Mouse (Mus musculus): Measurements from ENCODE around the gene Irak2. TPM values are rescaled to one million over a fixed set of nuclear protein-coding genes. Genes with fewer than 3 reads are reported as not detected.

The Irak2 gene
- polyA plus RNA-seq, 1 experiment from 2014 or later: 0.90 TPM

- Histone ChIP-seq H3K9me3 (replicated peaks; ENCODE audit: control insufficient read depth, low read length) (no peaks in the 10 kb centered on the region), H3K27ac (ENCODE audit: low read depth, low read length) (no peak overlapping the region), H3K27me3 (replicated peaks; ENCODE audit: control insufficient read depth, insufficient read depth, low read length) (no peaks in the 10 kb centered on the region), H3K36me3 (ENCODE audit: control insufficient read depth, insufficient read depth, low read length) (peaks cover 24% of the 10 kb centered on the region), H3K9ac (ENCODE audit: low read length) (peak overlapping the region; percentile 88), H3K4me1 (ENCODE audit: control insufficient read depth, insufficient read depth, low read length) (peaks cover 13% of the 10 kb centered on the region), H3K4me3 (ENCODE audit: low read depth, low read length) (peak overlapping the region; percentile 77), H3K4me2 (ENCODE audit: low read length) (peak overlapping the region; percentile 80)
- WGBS: 42% methylated on average over 5 of the region's 5 CpGs
- DNase-seq (ENCODE audit: low spot score) (peak; percentile 42), ATAC-seq (no peak)
Measured at GRCm38 (mm10) chr6:113624989-113625770, 13.1 kb upstream of the Irak2 start.

- ATAC-seq (no peak), DNase-seq (ENCODE audit: low spot score) (no peak)
- Histone ChIP-seq H3K27me3 (replicated peaks; ENCODE audit: control insufficient read depth, insufficient read depth, low read length) (no peaks in the 10 kb centered on the region), H3K9me3 (replicated peaks; ENCODE audit: control insufficient read depth, low read length) (no peaks in the 10 kb centered on the region), H3K9ac (ENCODE audit: low read length) (no peak overlapping the region), H3K27ac (ENCODE audit: low read depth, low read length) (no peak overlapping the region), H3K4me2 (ENCODE audit: low read length) (no peak overlapping the region), H3K4me1 (ENCODE audit: control insufficient read depth, insufficient read depth, low read length) (peaks cover 6% of the 10 kb centered on the region; the same call in 1 of the 2 replicates), H3K4me3 (ENCODE audit: low read depth, low read length) (no peak overlapping the region), H3K36me3 (ENCODE audit: control insufficient read depth, insufficient read depth, low read length) (peaks cover 49% of the 10 kb centered on the region)
- WGBS: 84% methylated on average over 5 of the region's 5 CpGs
Measured at GRCm38 (mm10) chr6:113630322-113630721, 7.9 kb upstream of the Irak2 start.

GRCm38 (mm10) chr6:113632863-113633262 is 5.4 kb upstream of the Irak2 start:
- H3K9me3 ChIP-seq (replicated peaks; ENCODE audit: control insufficient read depth, low read length): no peaks in the 10 kb centered on the region
- no peaks in the 10 kb centered on the region for H3K4me1 ChIP-seq (ENCODE audit: control insufficient read depth, insufficient read depth, low read length)
- H3K36me3 ChIP-seq (ENCODE audit: control insufficient read depth, insufficient read depth, low read length): peaks cover 45% of the 10 kb centered on the region
- no peak overlapping the region for H3K9ac ChIP-seq (ENCODE audit: low read length)
- 98% methylated on average over 4 of the region's 4 CpGs for WGBS
- H3K27ac ChIP-seq (ENCODE audit: low read depth, low read length): no peak overlapping the region
- no peak for ATAC-seq
- no peak overlapping the region for H3K4me2 ChIP-seq (ENCODE audit: low read length)
- DNase-seq (ENCODE audit: low spot score): no peak
- H3K27me3 ChIP-seq (replicated peaks; ENCODE audit: control insufficient read depth, insufficient read depth, low read length): no peaks in the 10 kb centered on the region
- H3K4me3 ChIP-seq (ENCODE audit: low read depth, low read length): no peak overlapping the region

- Histone ChIP-seq H3K36me3 (ENCODE audit: control insufficient read depth, insufficient read depth, low read length) (no peaks in the 10 kb centered on the region), H3K9me3 (replicated peaks; ENCODE audit: control insufficient read depth, low read length) (no peaks in the 10 kb centered on the region), H3K4me3 (ENCODE audit: low read depth, low read length) (no peak overlapping the region), H3K27me3 (replicated peaks; ENCODE audit: control insufficient read depth, insufficient read depth, low read length) (no peaks in the 10 kb centered on the region), H3K9ac (ENCODE audit: low read length) (no peak overlapping the region), H3K4me2 (ENCODE audit: low read length) (no peak overlapping the region), H3K27ac (ENCODE audit: low read depth, low read length) (no peak overlapping the region), H3K4me1 (ENCODE audit: control insufficient read depth, insufficient read depth, low read length) (no peaks in the 10 kb centered on the region)
- WGBS: 83% methylated on average over 4 of the region's 4 CpGs
- DNase-seq (ENCODE audit: low spot score) (no peak), ATAC-seq (no peak)
Measured at GRCm38 (mm10) chr6:113639201-113639600, 934 bp downstream of the Irak2 start.

- Histone ChIP-seq H3K36me3 (ENCODE audit: control insufficient read depth, insufficient read depth, low read length) (no peaks in the 10 kb centered on the region), H3K27ac (ENCODE audit: low read depth, low read length) (no peak overlapping the region), H3K4me2 (ENCODE audit: low read length) (no peak overlapping the region), H3K9ac (ENCODE audit: low read length) (no peak overlapping the region), H3K9me3 (replicated peaks; ENCODE audit: control insufficient read depth, low read length) (no peaks in the 10 kb centered on the region), H3K27me3 (replicated peaks; ENCODE audit: control insufficient read depth, insufficient read depth, low read length) (no peaks in the 10 kb centered on the region), H3K4me3 (ENCODE audit: low read depth, low read length) (no peak overlapping the region), H3K4me1 (ENCODE audit: control insufficient read depth, insufficient read depth, low read length) (no peaks in the 10 kb centered on the region)
- WGBS: 90% methylated on average over 8 of the region's 8 CpGs
- ATAC-seq: no peak
- no peak for DNase-seq (ENCODE audit: low spot score)
Measured at GRCm38 (mm10) chr6:113642605-113643004, 4.3 kb downstream of the Irak2 start.

GRCm38 (mm10) chr6:113643021-113643420 is 4.8 kb downstream of the Irak2 start:
- H3K4me1 ChIP-seq (ENCODE audit: control insufficient read depth, insufficient read depth, low read length): no peaks in the 10 kb centered on the region
- H3K9me3 ChIP-seq (replicated peaks; ENCODE audit: control insufficient read depth, low read length): no peaks in the 10 kb centered on the region
- no peak overlapping the region for H3K4me3 ChIP-seq (ENCODE audit: low read depth, low read length)
- no peak for DNase-seq (ENCODE audit: low spot score)
- no peak overlapping the region for H3K9ac ChIP-seq (ENCODE audit: low read length)
- 77% methylated on average over 4 of the region's 4 CpGs for WGBS
- H3K4me2 ChIP-seq (ENCODE audit: low read length): no peak overlapping the region
- ATAC-seq: no peak
- H3K27me3 ChIP-seq (replicated peaks; ENCODE audit: control insufficient read depth, insufficient read depth, low read length): no peaks in the 10 kb centered on the region
- H3K27ac ChIP-seq (ENCODE audit: low read depth, low read length): no peak overlapping the region
- H3K36me3 ChIP-seq (ENCODE audit: control insufficient read depth, insufficient read depth, low read length): no peaks in the 10 kb centered on the region

GRCm38 (mm10) chr6:113643967-113644366 is 5.7 kb downstream of the Irak2 start:
- H3K27me3 ChIP-seq (replicated peaks; ENCODE audit: control insufficient read depth, insufficient read depth, low read length): no peaks in the 10 kb centered on the region
- DNase-seq (ENCODE audit: low spot score): no peak
- no peak overlapping the region for H3K4me2 ChIP-seq (ENCODE audit: low read length)
- WGBS: 98% methylated on average over 2 of the region's 2 CpGs
- H3K4me1 ChIP-seq (ENCODE audit: control insufficient read depth, insufficient read depth, low read length): no peaks in the 10 kb centered on the region
- no peak overlapping the region for H3K9ac ChIP-seq (ENCODE audit: low read length)
- H3K9me3 ChIP-seq (replicated peaks; ENCODE audit: control insufficient read depth, low read length): no peaks in the 10 kb centered on the region
- H3K4me3 ChIP-seq (ENCODE audit: low read depth, low read length): no peak overlapping the region
- H3K27ac ChIP-seq (ENCODE audit: low read depth, low read length): no peak overlapping the region
- H3K36me3 ChIP-seq (ENCODE audit: control insufficient read depth, insufficient read depth, low read length): no peaks in the 10 kb centered on the region
- ATAC-seq: no peak

GRCm38 (mm10) chr6:113644808-113645207 is 6.5 kb downstream of the Irak2 start:
- H3K36me3 ChIP-seq (ENCODE audit: control insufficient read depth, insufficient read depth, low read length): no peaks in the 10 kb centered on the region
- no peak overlapping the region for H3K9ac ChIP-seq (ENCODE audit: low read length)
- ATAC-seq: no peak
- WGBS: 84% methylated on average over 8 of the region's 8 CpGs
- no peaks in the 10 kb centered on the region for H3K4me1 ChIP-seq (ENCODE audit: control insufficient read depth, insufficient read depth, low read length)
- H3K9me3 ChIP-seq (replicated peaks; ENCODE audit: control insufficient read depth, low read length): no peaks in the 10 kb centered on the region
- no peak overlapping the region for H3K4me2 ChIP-seq (ENCODE audit: low read length)
- no peak overlapping the region for H3K27ac ChIP-seq (ENCODE audit: low read depth, low read length)
- DNase-seq (ENCODE audit: low spot score): no peak
- H3K27me3 ChIP-seq (replicated peaks; ENCODE audit: control insufficient read depth, insufficient read depth, low read length): no peaks in the 10 kb centered on the region
- H3K4me3 ChIP-seq (ENCODE audit: low read depth, low read length): no peak overlapping the region

GRCm38 (mm10) chr6:113649346-113650196 is 11.3 kb downstream of the Irak2 start:
- 88% methylated on average over 7 of the region's 7 CpGs for WGBS
- no peaks in the 10 kb centered on the region for H3K4me1 ChIP-seq (ENCODE audit: control insufficient read depth, insufficient read depth, low read length)

More at GRCm38 (mm10) chr6:113649346-113650196, 11.3 kb downstream of the Irak2 start:
- no peak overlapping the region for H3K4me3 ChIP-seq (ENCODE audit: low read depth, low read length)
- H3K4me2 ChIP-seq (ENCODE audit: low read length): no peak overlapping the region
- no peaks in the 10 kb centered on the region for H3K9me3 ChIP-seq (replicated peaks; ENCODE audit: control insufficient read depth, low read length)
- H3K27ac ChIP-seq (ENCODE audit: low read depth, low read length): no peak overlapping the region
- ATAC-seq: no peak
- no peaks in the 10 kb centered on the region for H3K36me3 ChIP-seq (ENCODE audit: control insufficient read depth, insufficient read depth, low read length)
- no peak for DNase-seq (ENCODE audit: low spot score)
- no peak overlapping the region for H3K9ac ChIP-seq (ENCODE audit: low read length)
- no peaks in the 10 kb centered on the region for H3K27me3 ChIP-seq (replicated peaks; ENCODE audit: control insufficient read depth, insufficient read depth, low read length)
